Mouse (Mus musculus) G1E (cell line): ENCODE data around the gene Wbp1.

Experiments used
- CTCF ChIP-seq: IDR thresholded peaks from 2 replicates; pipeline ENCODE4 v1.5.1; 2012; ENCODE audit warnings: low read depth, low read length, inconsistent platforms, mixed read lengths
- GATA1 ChIP-seq: IDR thresholded peaks from 2 replicates; pipeline ENCODE4 v1.6.1; 2012; ENCODE audit warnings: borderline replicate concordance, low read length, inconsistent platforms, mixed read lengths
- GATA2 ChIP-seq: IDR thresholded peaks from 2 replicates; pipeline ENCODE4 v1.6.1; 2012; ENCODE audit warnings: low read depth, low read length, inconsistent platforms, borderline replicate concordance
- TAL1 ChIP-seq: conservative IDR thresholded peaks from 2 replicates; pipeline ENCODE4 v1.6.1; 2012; ENCODE audit warnings: low read depth, low read length, inconsistent platforms, mixed read lengths

- TF ChIP-seq CTCF = no peak
- TF ChIP-seq TAL1 = no peak
- TF ChIP-seq GATA1 = no peak
- TF ChIP-seq GATA2 = no peak
Observed at GRCm38 (mm10) chr6:83124851-83125312, 3.5 kb upstream of the Wbp1 start.
